Mouse (Mus musculus) stomach, postnatal 0 days (tissue): ENCODE results near the gene Gper1. TPM values are rescaled to one million over a fixed set of nuclear protein-coding genes. Genes with fewer than 3 reads are reported as not detected.

Experiments
- ATAC-seq: fragments of 200-750 bp; cut with Nextera tagmentation; 2 replicates; pipeline ENCODE4 v1.8.0; 2017; ENCODE audit not compliant: low FRiP score, low TSS enrichment
- DNase-seq: peaks from one replicate; pipeline ENCODE4 v3.0.0-alpha.2; 2016; ENCODE audit warnings: low spot score
- H3K27ac ChIP-seq: fragments of 300-500 bp; sonication (generic); replicated peaks from 2 replicates; pipeline ENCODE4 v1.5.1; 2014; ENCODE audit warnings: mild to moderate bottlenecking, control low read depth
- H3K27me3 ChIP-seq: fragments of 300-500 bp; sonication (generic); 2 replicates; pipeline ENCODE4 v1.6.1; 2014; ENCODE audit warnings: low read length; ENCODE audit not compliant: control insufficient read depth, insufficient read depth
- H3K36me3 ChIP-seq: fragments of 300-500 bp; sonication (generic); 2 replicates; pipeline ENCODE4 v1.6.1; 2014; ENCODE audit warnings: low read length, mixed read lengths; ENCODE audit not compliant: control insufficient read depth, insufficient read depth
- H3K4me1 ChIP-seq: fragments of 300-500 bp; sonication (generic); replicated peaks from 2 replicates; pipeline ENCODE4 v1.6.1; 2014; ENCODE audit warnings: antibody characterized with exemption; ENCODE audit not compliant: control insufficient read depth, insufficient read depth
- H3K4me2 ChIP-seq: fragments of 300-500 bp; sonication (generic); replicated peaks from 2 replicates; pipeline ENCODE4 v1.6.1; 2014; ENCODE audit warnings: low read depth, mild to moderate bottlenecking, control low read depth, moderate library complexity
- H3K4me3 ChIP-seq: fragments of 300-500 bp; sonication (generic); 2 replicates; pipeline ENCODE4 v1.5.1; 2014; ENCODE audit warnings: low read depth, low read length, control low read depth
- H3K9ac ChIP-seq: fragments of 300-500 bp; sonication (generic); 2 replicates; pipeline ENCODE4 v1.6.1; 2014; ENCODE audit warnings: mild to moderate bottlenecking, low read length, control low read depth, mixed read lengths
- H3K9me3 ChIP-seq: fragments of 300-500 bp; sonication (generic); 2 replicates; pipeline ENCODE4 v1.6.1; 2016; ENCODE audit warnings: low read length; ENCODE audit not compliant: control insufficient read depth
- CTCF ChIP-seq: IDR thresholded peaks from 2 replicates; pipeline ENCODE4 v1.5.1; 2016; ENCODE audit warnings: antibody characterized with exemption, low read depth, mild to moderate bottlenecking, moderate library complexity
- EP300 ChIP-seq: optimal IDR thresholded peaks from 2 replicates; pipeline ENCODE3; 2016; ENCODE audit warnings: antibody characterized with exemption
- WGBS: fragments of 180-500 bp; shearing (Covaris S2); extraction: QIAGEN DNeasy Blood & Tissue Kit; methylation state at CpG from one replicate; pipeline ENCODE4 v1.1.7; 2014; 5-methylcytosine and 5-hydroxymethylcytosine counted together
- polyA plus RNA-seq: library from polyadenylated mRNA; unstranded; fragments of >200 nt; fragmentation: Nextera tagmentation; extraction: Ambion mirVana; gene quantifications from 2 replicates; pipeline ENCODE4 v1.2.1, GENCODE M21; 2015

Gene Gper1
- polyA plus RNA-seq, 1 experiment from 2014 or later: 2.8 TPM

DNA sequence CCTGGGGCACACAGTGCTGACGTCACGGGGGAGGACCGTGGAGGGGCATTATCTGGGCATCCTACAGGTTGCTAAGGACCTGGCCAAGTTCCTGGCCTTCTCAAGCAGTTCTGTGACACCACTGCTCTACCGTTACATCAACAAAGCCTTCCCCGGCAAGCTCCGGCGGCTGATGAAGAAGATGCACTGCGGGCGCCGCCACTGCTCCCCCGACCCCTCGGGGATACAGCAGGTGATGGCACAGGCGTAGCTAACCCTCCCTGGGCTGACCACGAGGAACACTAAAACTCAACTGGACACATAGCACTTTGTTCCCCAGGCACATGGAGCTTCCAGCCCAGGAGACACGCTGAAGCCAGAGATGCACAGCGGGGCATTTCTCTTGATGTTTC, 29.8 kb upstream of the Gper1 start:
- ATAC-seq: no peak
- peaks cover 9% of the 10 kb centered on the region for H3K4me1 ChIP-seq
- H3K36me3 ChIP-seq: no peaks in the 10 kb centered on the region
- TF ChIP-seq EP300 (no peak), CTCF (no peak)
- no peak for DNase-seq
- no peak overlapping the region for H3K4me2 ChIP-seq
- H3K9me3 ChIP-seq: no peaks in the 10 kb centered on the region
- no peaks in the 10 kb centered on the region for H3K27me3 ChIP-seq
- H3K4me3 ChIP-seq: no peak overlapping the region
- WGBS: 91% methylated on average over 16 of the region's 16 CpGs
- H3K9ac ChIP-seq: no peak overlapping the region
- no peak overlapping the region for H3K27ac ChIP-seq

DNA sequence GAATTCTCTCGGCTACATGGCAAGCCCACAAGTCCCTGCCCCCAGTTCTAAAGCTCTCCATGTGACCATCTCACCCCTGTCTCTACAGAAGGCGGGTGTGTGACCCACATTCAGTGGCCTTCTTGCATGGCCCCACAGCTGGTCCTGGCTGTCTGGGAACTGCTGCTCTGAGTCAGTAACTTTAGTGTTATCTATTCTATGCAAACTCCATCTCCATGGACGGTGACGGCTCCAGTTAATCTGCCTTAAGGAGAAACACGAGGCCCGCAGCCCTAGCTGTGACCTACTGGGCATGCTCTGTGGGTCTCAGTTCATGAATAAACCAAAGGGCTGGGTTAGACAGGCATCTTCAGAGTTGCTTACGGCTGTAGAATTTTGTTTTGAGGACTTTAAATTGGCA, 28.6 kb upstream of the Gper1 start:
- Histone ChIP-seq H3K4me3 (no peak overlapping the region), H3K4me2 (no peak overlapping the region), H3K36me3 (no peaks in the 10 kb centered on the region), H3K27me3 (no peaks in the 10 kb centered on the region), H3K4me1 (peaks cover 4% of the 10 kb centered on the region), H3K27ac (no peak overlapping the region), H3K9me3 (no peaks in the 10 kb centered on the region), H3K9ac (no peak overlapping the region)
- no peak for TF ChIP-seq EP300
- no peak for TF ChIP-seq CTCF
- 59% methylated on average over 7 of the region's 7 CpGs for WGBS
- ATAC-seq (no peak), DNase-seq (no peak)

DNA sequence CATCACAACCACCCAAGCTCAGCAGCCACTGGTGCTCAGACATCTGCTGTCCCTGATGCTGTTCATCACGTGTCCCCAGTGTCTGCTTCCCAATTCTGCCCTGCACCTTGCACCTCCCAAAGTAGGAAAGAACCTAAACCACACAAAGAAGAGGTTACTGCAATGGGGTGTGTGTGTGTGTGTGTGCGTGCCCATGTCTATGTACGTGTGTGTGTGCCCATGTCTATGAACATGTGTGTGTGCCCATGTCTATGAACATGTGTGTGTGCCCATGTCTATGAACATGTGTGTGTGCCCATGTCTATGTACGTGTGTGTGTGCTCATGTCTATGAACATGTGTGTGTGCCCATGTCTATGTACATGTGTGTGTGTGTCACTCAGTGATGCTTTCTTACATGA, 27.4 kb upstream of the Gper1 start:
- Histone ChIP-seq H3K36me3 (no peaks in the 10 kb centered on the region), H3K4me1 (no peaks in the 10 kb centered on the region), H3K4me3 (no peak overlapping the region), H3K27ac (no peak overlapping the region), H3K4me2 (no peak overlapping the region), H3K9me3 (no peaks in the 10 kb centered on the region), H3K27me3 (no peaks in the 10 kb centered on the region), H3K9ac (no peak overlapping the region)
- no peak for ATAC-seq
- DNase-seq: no peak
- WGBS: 93% methylated on average over 4 of the region's 4 CpGs
- TF ChIP-seq CTCF (no peak), EP300 (no peak)

DNA sequence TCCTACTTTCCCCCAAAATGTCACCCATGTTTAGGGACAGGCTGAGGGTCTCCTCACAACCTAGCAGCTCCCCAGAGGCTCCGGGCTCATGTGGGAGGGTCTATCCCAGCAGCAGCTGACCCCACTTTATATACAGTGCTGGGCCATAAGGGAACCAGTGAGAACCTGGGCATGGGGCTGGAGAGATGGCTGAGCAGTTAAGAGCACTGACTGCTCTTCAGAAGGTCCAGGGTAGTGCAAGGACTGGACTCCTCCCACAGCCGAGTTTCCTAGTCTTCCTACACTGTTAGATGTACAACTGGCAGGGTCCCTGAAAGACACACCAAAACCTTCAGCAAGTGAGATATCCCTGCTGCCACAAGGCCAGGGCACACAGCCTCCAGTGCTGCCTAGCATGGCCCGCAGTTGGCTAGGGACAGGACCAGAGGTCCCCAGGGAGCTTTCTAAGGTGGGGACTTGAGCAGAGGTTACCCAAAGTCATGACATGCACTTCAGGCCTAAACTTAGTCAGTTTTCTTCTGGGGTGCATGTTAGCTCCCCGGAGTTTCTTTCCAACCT, 25.5 kb upstream of the Gper1 start:
- no peak overlapping the region for H3K4me3 ChIP-seq
- H3K36me3 ChIP-seq: no peaks in the 10 kb centered on the region
- 85% methylated on average over 4 of the region's 4 CpGs for WGBS
- H3K27ac ChIP-seq: no peak overlapping the region
- no peaks in the 10 kb centered on the region for H3K9me3 ChIP-seq
- TF ChIP-seq EP300 (no peak), CTCF (no peak)
- H3K27me3 ChIP-seq: no peaks in the 10 kb centered on the region
- no peak for DNase-seq
- ATAC-seq: no peak
- no peak overlapping the region for H3K9ac ChIP-seq
- no peaks in the 10 kb centered on the region for H3K4me1 ChIP-seq
- no peak overlapping the region for H3K4me2 ChIP-seq

DNA sequence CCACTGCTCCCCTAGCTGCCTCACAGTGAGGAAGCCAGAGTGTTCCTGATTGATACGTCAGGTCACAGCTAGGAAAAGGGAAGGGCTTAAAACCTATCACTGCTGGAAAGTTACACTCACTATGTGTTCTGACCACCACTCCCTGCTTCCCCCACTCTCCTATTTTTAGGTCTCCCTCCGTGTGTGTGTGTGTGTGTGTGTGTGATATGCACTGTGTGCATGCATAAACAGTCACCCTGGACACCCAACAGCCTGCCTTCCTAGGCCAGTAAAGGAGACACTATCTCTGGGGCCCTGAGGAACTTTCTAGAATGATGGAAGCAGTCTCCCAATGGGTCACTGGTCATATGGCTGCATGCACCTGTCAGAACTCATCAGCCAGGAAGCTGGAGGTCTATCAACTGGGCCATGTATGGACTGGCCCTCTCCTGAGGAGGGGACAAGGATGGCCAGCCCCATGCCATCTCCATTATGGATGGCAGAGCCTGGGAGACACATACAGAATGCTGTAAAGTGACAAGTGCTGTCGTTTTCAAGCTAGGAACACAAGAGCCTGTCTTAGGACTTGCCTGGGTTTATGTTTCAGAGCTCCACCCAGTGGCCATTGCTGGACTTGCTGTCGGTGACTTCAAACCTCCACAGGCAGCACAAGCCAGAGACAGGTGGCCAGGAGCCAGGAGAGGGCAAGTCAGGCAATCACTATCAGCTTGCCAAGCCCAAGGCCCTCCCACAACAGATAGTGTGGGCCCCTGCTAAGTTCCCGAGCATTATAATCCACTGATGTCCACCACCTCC, 24.8 kb upstream of the Gper1 start:
- Histone ChIP-seq H3K27ac (no peak overlapping the region), H3K36me3 (no peaks in the 10 kb centered on the region), H3K9ac (no peak overlapping the region), H3K4me3 (no peak overlapping the region), H3K27me3 (no peaks in the 10 kb centered on the region), H3K4me2 (no peak overlapping the region), H3K4me1 (no peaks in the 10 kb centered on the region), H3K9me3 (no peaks in the 10 kb centered on the region)
- ATAC-seq (peak; percentile 79), DNase-seq (peak; percentile 95)
- 33% methylated on average over 5 of the region's 5 CpGs for WGBS
- TF ChIP-seq CTCF: peak; percentile 93
- no peak for TF ChIP-seq EP300

DNA sequence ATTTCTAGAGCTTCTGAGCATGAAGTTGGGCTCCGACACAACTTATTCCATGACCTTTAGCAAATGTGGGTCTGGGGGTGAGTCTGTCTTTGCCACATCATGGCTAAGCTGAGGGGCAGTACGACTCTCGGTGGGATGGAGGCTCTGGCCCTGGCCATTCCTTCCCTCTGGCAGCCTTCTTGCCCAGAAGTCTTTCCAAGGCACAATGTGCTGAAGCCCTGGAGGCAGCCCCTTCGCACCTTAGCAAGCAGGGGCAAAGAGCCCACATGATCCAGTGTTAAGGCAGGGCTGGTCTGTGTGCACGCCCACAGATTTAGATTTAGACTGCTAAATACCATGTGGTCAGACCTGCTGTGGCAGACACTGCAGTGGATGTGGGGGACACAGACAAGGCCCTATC, 24.2 kb upstream of the Gper1 start:
- Histone ChIP-seq H3K36me3 (no peaks in the 10 kb centered on the region), H3K27me3 (no peaks in the 10 kb centered on the region), H3K4me1 (no peaks in the 10 kb centered on the region), H3K9ac (no peak overlapping the region), H3K4me2 (no peak overlapping the region), H3K27ac (no peak overlapping the region), H3K4me3 (no peak overlapping the region), H3K9me3 (no peaks in the 10 kb centered on the region)
- no peak for TF ChIP-seq CTCF
- ATAC-seq: no peak
- WGBS: 76% methylated on average over 5 of the region's 5 CpGs
- no peak for DNase-seq
